ENCODE assay signal across 24 mouse cellular contexts in genomic region chr2:129401803-129402202, GRCm38 (mm10). TPM values are rescaled to one million over a fixed set of nuclear protein-coding genes. Genes with fewer than 3 reads are reported as not detected.
DNase-seq lines count a peak whose midpoint lies in the region; ATAC-seq lines count a peak whose summit lies in the region.
"Had no signal": no experiment of that assay in that cellular context is flagged by ENCODE, and none has a peak within 500 bp of the region (broad histone marks: within the 10 kb centered on the region; RNA-seq: fewer than 3 reads in every experiment).

No protein-coding gene starts in this region.

- no peak for ATAC-seq in midbrain, embryonic 14.5 days (ENCODE audit: low FRiP score, low TSS enrichment)
- peak; percentile 68 for ATAC-seq in megakaryocyte, adult 5-6 weeks (ENCODE audit: poor library complexity, severe bottlenecking)
- ATAC-seq: forebrain, embryonic 14.5 days; forebrain, embryonic 16.5 days had no signal

- peak; percentile 9 for DNase-seq in midbrain, embryonic 10.5 days (ENCODE audit: low spot score)
- no peak for DNase-seq in midbrain, embryonic 14.5 days
- no peak for DNase-seq in spleen, postnatal 14 days (ENCODE audit: low spot score in 2 of 2)
- no peak for DNase-seq in liver
- DNase-seq: adrenal gland, adult 2 months; adrenal gland, postnatal 10 days; adrenal gland, postnatal 25 days; cerebellum, adult 11 months; cerebellum, adult 18-20 months; cerebellum, adult 8-10 months; cerebellum, adult 9-11 months; cerebellum, postnatal 14 days; cerebellum, postnatal 36 days; embryo, embryonic 11 days had no signal

- no peaks in the 10 kb centered on the region for H3K36me3 ChIP-seq in midbrain, embryonic 10.5 days
- H3K36me3 ChIP-seq in midbrain, embryonic 14.5 days (ENCODE audit: control insufficient read depth, insufficient read depth, low read length), result no peaks in the 10 kb centered on the region
- H3K36me3 ChIP-seq: embryonic facial prominence, embryonic 13.5 days; embryonic facial prominence, embryonic 15.5 days; forebrain, embryonic 10.5 days; forebrain, embryonic 12.5 days had no signal

- H3K4me3 ChIP-seq in midbrain, embryonic 10.5 days, result no peak overlapping the region
- no peak overlapping the region for H3K4me3 ChIP-seq in midbrain, embryonic 14.5 days (replicated peaks; ENCODE audit: low read depth, low read length)
- H3K4me3 ChIP-seq: embryonic facial prominence, embryonic 13.5 days; embryonic facial prominence, embryonic 15.5 days; erythroblast, embryonic 14.5 days; forebrain, embryonic 10.5 days; forebrain, embryonic 12.5 days had no signal

- H3K9me3 ChIP-seq in midbrain, embryonic 10.5 days (replicated peaks), result no peaks in the 10 kb centered on the region
- no peaks in the 10 kb centered on the region for H3K9me3 ChIP-seq in midbrain, embryonic 14.5 days (ENCODE audit: control insufficient read depth, low read length)
- H3K9me3 ChIP-seq: embryonic facial prominence, embryonic 13.5 days; embryonic facial prominence, embryonic 15.5 days; forebrain, embryonic 10.5 days; forebrain, embryonic 12.5 days had no signal

- no peak overlapping the region for H3K4me2 ChIP-seq in midbrain, embryonic 14.5 days (ENCODE audit: low read length)
- H3K4me2 ChIP-seq: embryonic facial prominence, embryonic 13.5 days; embryonic facial prominence, embryonic 15.5 days; forebrain, embryonic 12.5 days had no signal

- H3K4me1 ChIP-seq in midbrain, embryonic 10.5 days, result no peaks in the 10 kb centered on the region
- no peaks in the 10 kb centered on the region for H3K4me1 ChIP-seq in midbrain, embryonic 14.5 days (ENCODE audit: control insufficient read depth, insufficient read depth, low read length)
- H3K4me1 ChIP-seq: embryonic facial prominence, embryonic 13.5 days; embryonic facial prominence, embryonic 15.5 days; forebrain, embryonic 10.5 days; forebrain, embryonic 12.5 days had no signal

- H3K27me3 ChIP-seq in midbrain, embryonic 10.5 days (ENCODE audit: low read depth, poor library complexity, severe bottlenecking), result no peaks in the 10 kb centered on the region
- H3K27me3 ChIP-seq in midbrain, embryonic 14.5 days (ENCODE audit: control insufficient read depth, insufficient read depth, low read length), result no peaks in the 10 kb centered on the region
- H3K27me3 ChIP-seq: embryonic facial prominence, embryonic 13.5 days; embryonic facial prominence, embryonic 15.5 days; forebrain, embryonic 12.5 days had no signal

- WGBS in midbrain, embryonic 10.5 days, result 88% methylated on average over 5 of the region's 5 CpGs
- WGBS in midbrain, embryonic 14.5 days, result 92% methylated on average over 5 of the region's 5 CpGs

- H3K27ac ChIP-seq in midbrain, embryonic 10.5 days (replicated peaks), result no peak overlapping the region
- H3K27ac ChIP-seq in midbrain, embryonic 14.5 days (replicated peaks; ENCODE audit: low read depth, low read length), result no peak overlapping the region
- H3K27ac ChIP-seq: embryonic facial prominence, embryonic 13.5 days; embryonic facial prominence, embryonic 15.5 days; forebrain, embryonic 10.5 days; forebrain, embryonic 12.5 days had no signal

- no peak overlapping the region for H3K9ac ChIP-seq in midbrain, embryonic 14.5 days (replicated peaks; ENCODE audit: low read length)
- H3K9ac ChIP-seq: embryonic facial prominence, embryonic 13.5 days; embryonic facial prominence, embryonic 15.5 days; forebrain, embryonic 12.5 days had no signal

RNA-seq across cellular contexts. Expression of gene Il1b, which starts 30.9 kb away (rescaled TPM):
- polyA plus RNA-seq in midbrain, embryonic 10.5 days (2016; fragmentation: Nextera tagmentation; extraction: Ambion mirVana), result 0.14 TPM in 1 of 2 replicates, not detected in the other
- not detected in 2 replicates for polyA plus RNA-seq in midbrain, embryonic 14.5 days (2014; fragmentation: Nextera tagmentation; extraction: Ambion mirVana)
- 25.9 and 27.7 TPM in 2 replicates for total RNA-seq in megakaryocyte, adult 5-6 weeks (2015)
- 15.8 and 16.8 TPM in 2 replicates for total RNA-seq in megakaryocyte, adult 5-6 weeks (2017)
- total RNA-seq: adrenal gland, postnatal 25 days; ES-E14 had no signal
- polyA plus RNA-seq: C2C12; erythroblast, embryonic 14.5 days; forebrain, embryonic 10.5 days; forebrain, embryonic 12.5 days; forebrain, embryonic 14.5 days; forebrain, embryonic 16.5 days had no signal
